Mouse (Mus musculus): Measurements from ENCODE around the gene Rassf5.
A peak's percentile ranks its signal among the peaks of the same experiment; 100 is the strongest.

The Rassf5 gene

GRCm38 (mm10) chr1:131245089-131245856, at the start of gene Rassf5:
Rassf5 (minus strand) TSS chr1:131245258.
- DNase-seq = peak; percentile 78 to 89

- DNase-seq = peak in 1 of 2 experiments; percentile 50
Measured at GRCm38 (mm10) chr1:131293922-131294250, 48.8 kb upstream of the Rassf5 start.

- DNase-seq = peak; percentile 52 to 54
Measured at GRCm38 (mm10) chr1:131293221-131293921, 48.3 kb upstream of the Rassf5 start.

GRCm38 (mm10) chr1:131290648-131291047, 45.6 kb upstream of the Rassf5 start:
- DNase-seq = peak; percentile 78 to 86

GRCm38 (mm10) chr1:131288938-131289337, 43.9 kb upstream of the Rassf5 start:
- DNase-seq = peak in 1 of 2 experiments; percentile 45

GRCm38 (mm10) chr1:131287267-131287666, 42.2 kb upstream of the Rassf5 start:
- DNase-seq = no peak

- DNase-seq = no peak
Measured at GRCm38 (mm10) chr1:131286803-131287202, 41.7 kb upstream of the Rassf5 start.

GRCm38 (mm10) chr1:131284616-131285015, 39.6 kb upstream of the Rassf5 start:
- no peak for DNase-seq

GRCm38 (mm10) chr1:131284167-131284566, 39.1 kb upstream of the Rassf5 start:
- no peak for DNase-seq

- no peak for DNase-seq
Measured at GRCm38 (mm10) chr1:131281731-131282130, 36.7 kb upstream of the Rassf5 start.

GRCm38 (mm10) chr1:131280280-131280679, 35.2 kb upstream of the Rassf5 start:
- no peak for DNase-seq

- no peak for DNase-seq
Measured at GRCm38 (mm10) chr1:131279456-131279776, 34.4 kb upstream of the Rassf5 start, which contains the start of gene Ikbke. Ikbke (minus strand) TSS chr1:131279606.

- DNase-seq = no peak
Measured at GRCm38 (mm10) chr1:131278606-131279455, 33.8 kb upstream of the Rassf5 start.

GRCm38 (mm10) chr1:131276831-131277230, 31.8 kb upstream of the Rassf5 start:
- DNase-seq = no peak

- DNase-seq = no peak
Measured at GRCm38 (mm10) chr1:131275577-131275976, 30.5 kb upstream of the Rassf5 start.

- no peak for DNase-seq
Measured at GRCm38 (mm10) chr1:131274725-131275539, 29.9 kb upstream of the Rassf5 start.

GRCm38 (mm10) chr1:131269797-131270578, 24.9 kb upstream of the Rassf5 start:
- peak; percentile 80 to 85 for DNase-seq

- DNase-seq = no peak
Measured at GRCm38 (mm10) chr1:131268776-131269175, 23.7 kb upstream of the Rassf5 start.

- no peak for DNase-seq
Measured at GRCm38 (mm10) chr1:131263905-131264304, 18.8 kb upstream of the Rassf5 start.

- DNase-seq = peak; percentile 72 to 81
Measured at GRCm38 (mm10) chr1:131260309-131260656, 15.2 kb upstream of the Rassf5 start.

- DNase-seq = no peak
Measured at GRCm38 (mm10) chr1:131259632-131260308, 14.7 kb upstream of the Rassf5 start.
